Mouse (Mus musculus) limb, embryonic 14.5 days (tissue): ENCODE results near the gene AI593442. TPM values are rescaled to one million over a fixed set of nuclear protein-coding genes. Genes with fewer than 3 reads are reported as not detected.

Experiments used
- ATAC-seq: fragments of 200-750 bp; cut with Nextera tagmentation; 2 replicates; pipeline ENCODE4 v1.8.0; 2017; ENCODE audit warnings: low read depth, moderate number of reproducible peaks, moderate TSS enrichment; ENCODE audit not compliant: low FRiP score
- DNase-seq: peaks from one replicate; pipeline ENCODE4 v3.0.0-alpha.2; 2015; ENCODE audit warnings: low spot score
- H3K27ac ChIP-seq: fragments of 300-500 bp; sonication (generic); replicated peaks from 2 replicates; pipeline ENCODE4 v1.5.1; 2014; ENCODE audit warnings: low read depth, mild to moderate bottlenecking, low read length, moderate library complexity, mixed read lengths
- H3K27me3 ChIP-seq: fragments of 300-500 bp; sonication (generic); 2 replicates; pipeline ENCODE4 v1.6.1; 2014; ENCODE audit warnings: low read length, mixed read lengths; ENCODE audit not compliant: control insufficient read depth, insufficient read depth
- H3K36me3 ChIP-seq: fragments of 300-500 bp; sonication (generic); 2 replicates; pipeline ENCODE4 v1.6.1; 2014; ENCODE audit warnings: mild to moderate bottlenecking, low read length, moderate library complexity, mixed read lengths; ENCODE audit not compliant: control insufficient read depth, insufficient read depth
- H3K4me1 ChIP-seq: fragments of 300-500 bp; sonication (generic); 2 replicates; pipeline ENCODE4 v1.6.1; 2014; ENCODE audit warnings: antibody characterized with exemption, low read length, mixed read lengths; ENCODE audit not compliant: control insufficient read depth, insufficient read depth
- H3K4me2 ChIP-seq: fragments of 300-500 bp; sonication (generic); replicated peaks from 2 replicates; pipeline ENCODE4 v1.6.1; 2014; ENCODE audit warnings: low read depth, mild to moderate bottlenecking, low read length, moderate library complexity; ENCODE audit not compliant: severe bottlenecking
- H3K4me3 ChIP-seq: fragments of 300-500 bp; sonication (generic); replicated peaks from 2 replicates; pipeline ENCODE4 v1.5.1; 2014; ENCODE audit warnings: low read length
- H3K9ac ChIP-seq: fragments of 300-500 bp; sonication (generic); 2 replicates; pipeline ENCODE4 v1.6.1; 2014; ENCODE audit warnings: mild to moderate bottlenecking, low read depth, low read length, moderate library complexity; ENCODE audit not compliant: severe bottlenecking
- H3K9me3 ChIP-seq: fragments of 300-500 bp; sonication (generic); 2 replicates; pipeline ENCODE4 v1.6.1; 2016; ENCODE audit warnings: low read length; ENCODE audit not compliant: control insufficient read depth
- POLR2A ChIP-seq: fragments of 200-500 bp; IDR thresholded peaks from 2 replicates; pipeline ENCODE4 v1.8.0; 2012; ENCODE audit warnings: inconsistent platforms, mild to moderate bottlenecking, moderate library complexity, borderline replicate concordance; ENCODE audit not compliant: insufficient read depth, insufficient read length; ENCODE audit errors: extremely low read depth
- WGBS: fragments of 180-500 bp; shearing (Covaris S2); extraction: QIAGEN DNeasy Blood & Tissue Kit; methylation state at CpG from one replicate; pipeline ENCODE4 v1.1.7; 2014; 5-methylcytosine and 5-hydroxymethylcytosine counted together
- polyA plus RNA-seq, 2 experiments: library from polyadenylated mRNA; depleted of rRNA in 1 of 2; stranded (reverse) in 1 of 2; unstranded in 1 of 2; fragments of >200 nt; fragmentation: Nextera tagmentation in 1 of 2; extraction: Ambion mirVana in 1 of 2; gene quantifications; 2 replicates each; pipeline versions ENCODE4 v1.2.1 to v1.2.3; 2012 to 2014

The AI593442 gene
- polyA plus RNA-seq, 2 experiments: 1.3 to 3.4 TPM

DNA sequence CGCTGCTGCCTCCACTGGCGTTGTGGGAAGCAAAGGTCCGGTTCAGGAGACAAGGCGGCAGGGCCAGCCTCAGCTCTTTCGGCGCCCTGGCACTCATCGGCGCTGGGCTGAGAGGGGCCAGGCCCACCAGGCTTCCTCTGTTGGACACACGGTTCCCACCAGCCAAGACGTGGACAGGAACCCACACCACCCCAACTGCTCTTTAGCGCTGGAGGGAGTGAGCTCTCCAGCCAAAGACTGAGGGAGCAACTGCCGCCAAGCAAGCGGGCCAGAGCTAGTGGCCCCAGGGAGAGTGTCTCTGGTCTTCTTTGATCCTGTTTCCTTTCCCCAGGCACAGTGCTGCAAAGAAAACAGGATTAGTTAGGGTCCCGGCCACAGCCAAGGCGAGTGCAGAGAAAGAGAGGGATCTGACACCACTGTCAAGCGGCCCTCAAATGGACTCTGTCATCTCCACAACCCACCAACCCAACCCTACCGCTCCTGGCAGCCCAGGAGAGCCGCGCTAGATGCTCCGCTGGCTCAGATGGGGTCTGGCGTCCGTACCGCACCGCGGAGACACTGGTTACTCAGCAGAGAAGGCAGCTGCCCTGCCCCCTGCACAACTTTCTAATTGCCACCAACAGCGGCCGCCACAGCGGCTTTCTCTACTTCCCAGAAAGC is 1.3 kb downstream of the AI593442 start:
- ATAC-seq: no peak

DNA sequence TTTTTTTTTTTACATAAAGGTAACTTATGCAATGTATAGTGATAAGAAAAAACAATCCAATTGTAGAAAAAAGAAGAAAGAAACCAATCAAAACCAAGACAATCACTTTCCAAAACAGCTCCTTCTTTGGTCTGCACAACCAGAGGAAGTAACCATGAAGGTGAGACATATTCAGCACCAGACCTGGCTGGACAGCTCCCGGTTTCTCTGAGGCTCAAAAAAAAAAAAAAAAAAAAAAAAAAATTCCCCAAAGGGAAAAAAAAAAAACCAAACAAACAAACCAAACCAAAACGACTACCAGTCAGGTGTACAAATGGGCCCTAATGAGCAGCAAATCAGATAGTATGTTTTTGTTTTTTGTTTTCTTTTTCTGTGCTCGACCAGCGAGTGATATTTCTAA is 3.0 kb downstream of the AI593442 start:
- Histone ChIP-seq H3K4me1 (no peaks in the 10 kb centered on the region; the same call in 1 of the 2 replicates), H3K9ac (no peak overlapping the region), H3K27me3 (peaks cover 45% of the 10 kb centered on the region), H3K4me3 (no peak overlapping the region), H3K36me3 (no peaks in the 10 kb centered on the region), H3K4me2 (no peak overlapping the region), H3K9me3 (no peaks in the 10 kb centered on the region), H3K27ac (no peak overlapping the region)
- no peak for TF ChIP-seq POLR2A
- DNase-seq: peak; percentile 68
- WGBS: 21% methylated on average over 4 of the region's 4 CpGs
- no peak for ATAC-seq

More for the DNA sequence above, 1.3 kb downstream of the AI593442 start:
- Histone ChIP-seq H3K9ac (no peak overlapping the region; the same call in 1 of the 2 replicates), H3K27ac (no peak overlapping the region), H3K4me3 (peak overlapping the region; percentile 42), H3K4me1 (no peaks in the 10 kb centered on the region; the same call in 1 of the 2 replicates), H3K9me3 (no peaks in the 10 kb centered on the region), H3K4me2 (peak overlapping the region; percentile 82), H3K36me3 (no peaks in the 10 kb centered on the region), H3K27me3 (peaks cover 45% of the 10 kb centered on the region)
- DNase-seq: no peak
- TF ChIP-seq POLR2A: no peak
- WGBS: 3% methylated on average over 24 of the region's 28 CpGs

DNA sequence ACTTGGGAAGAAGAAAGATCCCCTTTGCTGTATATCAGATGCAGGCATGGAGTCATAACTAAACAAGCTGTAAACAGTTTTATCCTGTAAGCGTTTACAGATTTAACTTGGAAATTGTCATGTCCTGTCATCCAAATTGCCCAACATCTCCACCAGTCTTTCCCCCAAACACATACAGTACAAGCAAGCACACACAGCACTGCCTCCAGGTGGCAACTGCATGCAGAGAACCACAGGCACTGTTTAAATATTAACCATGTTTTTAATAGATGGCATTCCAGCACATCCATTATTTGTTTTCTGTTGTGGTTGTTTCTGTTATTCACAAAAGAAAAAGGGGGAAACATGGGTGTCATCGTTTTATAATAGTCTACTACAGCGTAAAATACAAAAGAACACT is 3.6 kb downstream of the AI593442 start:
- TF ChIP-seq POLR2A: no peak
- no peak overlapping the region for H3K9ac ChIP-seq
- H3K4me2 ChIP-seq: no peak overlapping the region
- ATAC-seq (no peak), DNase-seq (no peak)
- no peak overlapping the region for H3K27ac ChIP-seq
- H3K36me3 ChIP-seq: no peaks in the 10 kb centered on the region
- no peaks in the 10 kb centered on the region; the same call in 1 of the 2 replicates for H3K4me1 ChIP-seq
- no peak overlapping the region for H3K4me3 ChIP-seq
- H3K27me3 ChIP-seq: peaks cover 45% of the 10 kb centered on the region
- WGBS: 53% methylated on average over 3 of the region's 3 CpGs
- H3K9me3 ChIP-seq: no peaks in the 10 kb centered on the region

DNA sequence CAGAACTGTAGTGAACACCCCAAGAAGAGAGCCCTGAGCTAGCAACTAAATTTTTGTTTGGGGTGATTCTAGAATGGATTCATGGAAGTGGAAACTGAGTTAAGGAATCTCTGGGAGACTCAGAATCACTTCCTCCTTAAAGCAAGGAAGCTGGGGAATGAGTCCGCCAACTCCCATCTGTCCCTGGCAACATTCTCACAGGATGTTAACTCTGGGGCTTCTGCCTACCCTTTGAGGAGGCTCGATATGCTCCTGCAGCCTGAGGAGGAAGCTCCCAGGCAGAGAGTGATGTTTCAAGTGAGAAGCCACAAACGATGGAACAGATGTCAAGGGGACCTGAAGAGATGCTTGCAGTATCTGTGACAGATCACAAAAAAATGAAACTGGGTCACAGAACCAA is 18.2 kb downstream of the AI593442 start:
- Histone ChIP-seq H3K4me2 (no peak overlapping the region), H3K27ac (no peak overlapping the region), H3K9me3 (no peaks in the 10 kb centered on the region), H3K4me1 (no peaks in the 10 kb centered on the region), H3K9ac (no peak overlapping the region), H3K36me3 (no peaks in the 10 kb centered on the region), H3K27me3 (no peaks in the 10 kb centered on the region), H3K4me3 (no peak overlapping the region)
- TF ChIP-seq POLR2A: no peak
- DNase-seq (no peak), ATAC-seq (no peak)
- whole genome bisulfite sequencing: 82% methylated on average over 3 of the region's 3 CpGs

DNA sequence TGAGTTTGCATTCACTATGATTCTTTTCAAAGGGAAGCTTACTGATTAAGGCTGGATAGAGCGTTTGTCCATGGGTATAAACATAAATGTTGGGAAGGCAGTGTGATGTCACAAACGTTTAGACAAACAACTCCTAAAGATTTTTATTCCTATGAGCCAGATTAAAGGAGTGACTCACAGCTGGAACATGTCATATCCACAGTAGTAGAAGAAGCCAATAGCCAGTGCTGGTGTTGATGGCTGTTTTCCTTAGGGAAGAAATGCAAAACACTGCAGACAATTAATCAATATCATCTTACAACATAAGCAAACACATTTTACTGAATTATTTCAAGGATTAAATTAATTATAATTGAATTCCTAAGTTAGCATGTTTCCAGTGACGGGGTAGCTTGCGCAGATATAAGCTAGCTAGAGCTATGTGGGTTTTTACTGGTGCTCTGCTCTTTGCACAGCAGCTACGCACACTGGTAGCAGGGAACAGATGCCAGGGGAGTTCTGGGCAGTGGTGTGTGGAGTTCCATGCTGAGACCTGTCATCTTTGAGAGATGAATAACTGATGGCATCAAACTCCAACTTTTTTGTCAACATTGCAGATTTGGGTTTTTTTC is 29.1 kb downstream of the AI593442 start:
- Histone ChIP-seq H3K9ac (no peak overlapping the region), H3K4me2 (no peak overlapping the region), H3K4me1 (no peaks in the 10 kb centered on the region), H3K36me3 (no peaks in the 10 kb centered on the region), H3K4me3 (no peak overlapping the region), H3K27ac (no peak overlapping the region), H3K27me3 (no peaks in the 10 kb centered on the region), H3K9me3 (no peaks in the 10 kb centered on the region)
- no peak for ATAC-seq
- no peak for DNase-seq
- WGBS: 74% methylated on average over 5 of the region's 5 CpGs
- TF ChIP-seq POLR2A: no peak

DNA sequence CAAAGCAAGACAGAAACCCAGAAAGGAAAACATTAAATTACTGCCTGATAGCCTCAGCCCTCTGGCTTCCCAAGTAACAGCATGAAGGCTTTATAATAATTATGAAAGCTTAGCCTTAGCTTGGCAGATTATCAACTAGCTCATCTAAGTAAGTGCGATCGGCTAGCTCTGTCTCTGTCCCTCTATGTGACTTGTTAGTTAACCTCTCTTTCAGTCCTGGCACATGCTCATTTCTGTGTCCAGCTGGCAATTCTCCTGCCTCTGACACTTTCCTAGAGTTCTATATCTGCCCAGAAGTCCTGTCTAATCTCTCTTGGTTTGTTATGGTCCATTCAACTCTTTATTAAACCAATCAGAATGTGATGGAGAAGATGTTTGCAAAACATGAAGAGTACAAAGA is 34.3 kb downstream of the AI593442 start:
- Histone ChIP-seq H3K9ac (no peak overlapping the region), H3K4me3 (no peak overlapping the region), H3K4me2 (no peak overlapping the region), H3K27ac (no peak overlapping the region), H3K36me3 (no peaks in the 10 kb centered on the region), H3K27me3 (no peaks in the 10 kb centered on the region), H3K4me1 (no peaks in the 10 kb centered on the region), H3K9me3 (no peaks in the 10 kb centered on the region)
- ATAC-seq (no peak), DNase-seq (no peak)
- no peak for TF ChIP-seq POLR2A
- 86% methylated on average over 2 of the region's 2 CpGs for WGBS
